Comparison of ENCODE assay signal across 25 mouse cellular contexts in the genomic region with DNA sequence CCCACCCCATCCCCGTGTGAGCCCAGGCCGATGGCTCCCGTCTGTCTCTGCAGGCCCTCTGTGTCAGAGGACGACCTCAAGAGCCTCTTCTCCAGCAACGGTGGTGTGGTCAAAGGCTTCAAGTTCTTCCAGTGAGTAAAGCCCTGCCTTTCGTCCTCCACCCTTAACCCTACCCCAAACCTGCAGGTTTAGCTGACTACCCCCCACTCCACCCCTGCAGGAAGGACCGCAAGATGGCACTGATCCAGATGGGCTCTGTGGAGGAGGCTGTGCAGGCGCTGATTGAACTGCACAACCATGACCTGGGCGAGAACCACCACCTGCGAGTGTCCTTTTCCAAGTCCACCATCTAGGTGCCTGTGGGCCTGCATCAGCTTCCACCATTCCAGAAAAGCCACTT. TPM values are rescaled to one million over a fixed set of nuclear protein-coding genes. Genes with fewer than 3 reads are reported as not detected.
DNase-seq lines count a peak whose midpoint lies in the region; ATAC-seq and TF ChIP-seq lines count a peak whose summit lies in the region.
"Had no signal": no experiment of that assay in that cellular context is flagged by ENCODE, and none has a peak within 500 bp of the region (broad histone marks: within the 10 kb centered on the region; RNA-seq: fewer than 3 reads in every experiment).

No protein-coding gene starts in this region.

- peak; percentile 45 to 64 for DNase-seq in cerebellum, postnatal 14 days
- no peak for DNase-seq in cerebellum, postnatal 36 days
- no peak for DNase-seq in hindbrain, postnatal 0 days (ENCODE audit: low spot score)
- no peak for DNase-seq in hindbrain, embryonic 14.5 days (ENCODE audit: low spot score)
- no peak for DNase-seq in midbrain, embryonic 10.5 days (ENCODE audit: low spot score)
- peak; percentile 49 for DNase-seq in MN1 (ENCODE audit: low spot score)
- no peak for DNase-seq in spleen, postnatal 36 days (ENCODE audit: low spot score in 2 of 2)
- DNase-seq: B cell, adult 2 months; cerebellum, adult 9-10 months; embryo, embryonic 11 days; gastrocnemius, postnatal 25 days; midbrain, embryonic 14.5 days; thymus, postnatal 25 days had no signal

- H3K36me3 ChIP-seq in hindbrain, postnatal 0 days (ENCODE audit: insufficient read depth, low read length): peaks cover 62% of the 10 kb centered on the region
- H3K36me3 ChIP-seq in hindbrain, embryonic 14.5 days (replicated peaks; ENCODE audit: control insufficient read depth, insufficient read depth): peaks cover 97% of the 10 kb centered on the region
- H3K36me3 ChIP-seq in midbrain, embryonic 10.5 days: peaks cover 98% of the 10 kb centered on the region
- H3K36me3 ChIP-seq in midbrain, embryonic 16.5 days (ENCODE audit: control insufficient read depth, insufficient read depth, low read length): peaks cover 59% of the 10 kb centered on the region

- WGBS in hindbrain, postnatal 0 days: 58% methylated on average over 10 of the region's 10 CpGs
- WGBS in hindbrain, embryonic 14.5 days: 72% methylated on average over 10 of the region's 10 CpGs
- 81% methylated on average over 10 of the region's 10 CpGs for WGBS in midbrain, embryonic 10.5 days
- whole genome bisulfite sequencing in midbrain, embryonic 16.5 days: 75% methylated on average over 10 of the region's 10 CpGs

- H3K9ac ChIP-seq in hindbrain, postnatal 0 days (replicated peaks; ENCODE audit: low read length): no peak overlapping the region
- no peak overlapping the region for H3K9ac ChIP-seq in hindbrain, embryonic 14.5 days
- H3K9ac ChIP-seq in midbrain, embryonic 16.5 days (ENCODE audit: low read depth, low read length): no peak overlapping the region
- H3K9ac ChIP-seq: limb, embryonic 15.5 days; liver, embryonic 15.5 days had no signal

- no peak overlapping the region for H3K4me3 ChIP-seq in hindbrain, postnatal 0 days (ENCODE audit: low read length)
- H3K4me3 ChIP-seq in hindbrain, embryonic 14.5 days (replicated peaks; ENCODE audit: low read length): no peak overlapping the region
- peak overlapping the region; percentile 14; the same call in 1 of the 2 replicates for H3K4me3 ChIP-seq in midbrain, embryonic 10.5 days
- no peak overlapping the region for H3K4me3 ChIP-seq in midbrain, embryonic 16.5 days (ENCODE audit: low read depth, low read length)
- H3K4me3 ChIP-seq: limb, embryonic 15.5 days; liver, embryonic 15.5 days had no signal

- H3K27me3 ChIP-seq in hindbrain, postnatal 0 days (ENCODE audit: insufficient read depth, low read length): no peaks in the 10 kb centered on the region
- H3K27me3 ChIP-seq in hindbrain, embryonic 14.5 days (ENCODE audit: control insufficient read depth, insufficient read depth, low read length): no peaks in the 10 kb centered on the region
- H3K27me3 ChIP-seq in midbrain, embryonic 10.5 days (ENCODE audit: low read depth, poor library complexity, severe bottlenecking): no peaks in the 10 kb centered on the region
- no peaks in the 10 kb centered on the region for H3K27me3 ChIP-seq in midbrain, embryonic 16.5 days (ENCODE audit: control insufficient read depth, insufficient read depth, low read depth, low read length)
- H3K27me3 ChIP-seq: limb, embryonic 15.5 days; liver, embryonic 15.5 days had no signal

- no peak for TF ChIP-seq CTCF in hindbrain, postnatal 0 days (IDR thresholded peaks at IDR 0.05; ENCODE audit: low read depth)

- peak overlapping the region; percentile 22; the same call in 1 of the 2 replicates for H3K27ac ChIP-seq in hindbrain, postnatal 0 days
- no peak overlapping the region for H3K27ac ChIP-seq in hindbrain, embryonic 14.5 days
- H3K27ac ChIP-seq in midbrain, embryonic 10.5 days (replicated peaks): no peak overlapping the region
- H3K27ac ChIP-seq in midbrain, embryonic 16.5 days (ENCODE audit: low read length): no peak overlapping the region
- H3K27ac ChIP-seq: liver, embryonic 15.5 days; macrophage had no signal

- H3K9me3 ChIP-seq in hindbrain, postnatal 0 days (ENCODE audit: low read length): no peaks in the 10 kb centered on the region
- no peaks in the 10 kb centered on the region for H3K9me3 ChIP-seq in hindbrain, embryonic 14.5 days (ENCODE audit: control insufficient read depth, low read length)
- no peaks in the 10 kb centered on the region for H3K9me3 ChIP-seq in midbrain, embryonic 10.5 days (replicated peaks)
- no peaks in the 10 kb centered on the region for H3K9me3 ChIP-seq in midbrain, embryonic 16.5 days (replicated peaks; ENCODE audit: control insufficient read depth, low read length, poor library complexity, severe bottlenecking)
- H3K9me3 ChIP-seq: limb, embryonic 15.5 days; liver, embryonic 15.5 days had no signal

- no peak overlapping the region for H3K4me2 ChIP-seq in hindbrain, postnatal 0 days (ENCODE audit: low read depth, low read length)
- no peak overlapping the region for H3K4me2 ChIP-seq in hindbrain, embryonic 14.5 days (replicated peaks)
- H3K4me2 ChIP-seq in midbrain, embryonic 16.5 days (ENCODE audit: low read length): no peak overlapping the region
- H3K4me2 ChIP-seq: limb, embryonic 15.5 days; liver, embryonic 15.5 days had no signal

- no peak for ATAC-seq in hindbrain, postnatal 0 days
- ATAC-seq in hindbrain, embryonic 14.5 days (ENCODE audit: low FRiP score): no peak
- ATAC-seq in midbrain, embryonic 16.5 days: no peak
- ATAC-seq: forebrain, embryonic 14.5 days; intestine, postnatal 0 days had no signal

- peaks cover 9% of the 10 kb centered on the region for H3K4me1 ChIP-seq in hindbrain, postnatal 0 days (ENCODE audit: insufficient read depth, low read length)
- H3K4me1 ChIP-seq in hindbrain, embryonic 14.5 days (replicated peaks; ENCODE audit: control insufficient read depth, insufficient read depth, low read length): peaks cover 16% of the 10 kb centered on the region
- H3K4me1 ChIP-seq in midbrain, embryonic 10.5 days: peaks cover 33% of the 10 kb centered on the region
- peaks cover 11% of the 10 kb centered on the region for H3K4me1 ChIP-seq in midbrain, embryonic 16.5 days (ENCODE audit: control insufficient read depth, insufficient read depth, low read length)

RNA-seq across cellular contexts. Expression of gene Ptbp1, which starts 8.7 kb away (rescaled TPM):
- total RNA-seq in hindbrain, postnatal 0 days (2014; rRNA removed): 166 and 173 TPM in 2 replicates
- polyA plus RNA-seq in hindbrain, postnatal 0 days (2015; fragmentation: Nextera tagmentation; extraction: Ambion mirVana): 58.9 and 65.5 TPM in 2 replicates
- polyA plus RNA-seq in hindbrain, embryonic 14.5 days (2014; fragmentation: Nextera tagmentation; extraction: Ambion mirVana): 59.5 and 62.6 TPM in 2 replicates
- polyA plus RNA-seq in midbrain, embryonic 10.5 days (2016; fragmentation: Nextera tagmentation; extraction: Ambion mirVana): 296 and 334 TPM in 2 replicates
- polyA plus RNA-seq in midbrain, embryonic 16.5 days (2015; fragmentation: Nextera tagmentation; extraction: Ambion mirVana): 58.8 and 65.1 TPM in 2 replicates

RNA-seq across cellular contexts. Expression of gene Prtn3, which starts 11.4 kb away (rescaled TPM):
- total RNA-seq in hindbrain, postnatal 0 days (2014; rRNA removed): 9.4 and 20.5 TPM in 2 replicates
- 11.6 and 11.8 TPM in 2 replicates for polyA plus RNA-seq in hindbrain, postnatal 0 days (2015; fragmentation: Nextera tagmentation; extraction: Ambion mirVana)
- 10.1 and 12.8 TPM in 2 replicates for polyA plus RNA-seq in hindbrain, embryonic 14.5 days (2014; fragmentation: Nextera tagmentation; extraction: Ambion mirVana)
- polyA plus RNA-seq in midbrain, embryonic 10.5 days (2016; fragmentation: Nextera tagmentation; extraction: Ambion mirVana): 8.0 and 13.5 TPM in 2 replicates
- 12.5 and 12.7 TPM in 2 replicates for polyA plus RNA-seq in midbrain, embryonic 16.5 days (2015; fragmentation: Nextera tagmentation; extraction: Ambion mirVana)

RNA-seq across cellular contexts. Expression of gene Plppr3, which starts 11.5 kb away (rescaled TPM):
- 487 and 541 TPM in 2 replicates for total RNA-seq in hindbrain, postnatal 0 days (2014; rRNA removed)
- 268 and 283 TPM in 2 replicates for polyA plus RNA-seq in hindbrain, postnatal 0 days (2015; fragmentation: Nextera tagmentation; extraction: Ambion mirVana)
- 288 and 294 TPM in 2 replicates for polyA plus RNA-seq in hindbrain, embryonic 14.5 days (2014; fragmentation: Nextera tagmentation; extraction: Ambion mirVana)
- polyA plus RNA-seq in midbrain, embryonic 10.5 days (2016; fragmentation: Nextera tagmentation; extraction: Ambion mirVana): 110 and 169 TPM in 2 replicates
- 471 and 472 TPM in 2 replicates for polyA plus RNA-seq in midbrain, embryonic 16.5 days (2015; fragmentation: Nextera tagmentation; extraction: Ambion mirVana)

RNA-seq across cellular contexts. Expression of gene Elane, which starts 23.1 kb away (rescaled TPM):
- not detected in 2 replicates for total RNA-seq in hindbrain, postnatal 0 days (2014; rRNA removed)
- 0.24 TPM in 1 of 2 replicates, not detected in the other for polyA plus RNA-seq in hindbrain, postnatal 0 days (2015; fragmentation: Nextera tagmentation; extraction: Ambion mirVana)
- polyA plus RNA-seq in hindbrain, embryonic 14.5 days (2014; fragmentation: Nextera tagmentation; extraction: Ambion mirVana): 0.47 TPM in 1 of 2 replicates, not detected in the other
- polyA plus RNA-seq in midbrain, embryonic 10.5 days (2016; fragmentation: Nextera tagmentation; extraction: Ambion mirVana): 0.16 and 0.46 TPM in 2 replicates
- not detected in 2 replicates for polyA plus RNA-seq in midbrain, embryonic 16.5 days (2015; fragmentation: Nextera tagmentation; extraction: Ambion mirVana)
- total RNA-seq: gastrocnemius, postnatal 25 days; layer of hippocampus, adult 18-20 months; layer of hippocampus, postnatal 25 days; left cerebral cortex, postnatal 14 days had no signal
- polyA plus RNA-seq: hindbrain, embryonic 11.5 days; intestine, postnatal 0 days; midbrain, embryonic 14.5 days had no signal

RNA-seq across cellular contexts. Expression of gene Cfd, which starts 27.7 kb away (rescaled TPM):
- not detected in 2 replicates for total RNA-seq in hindbrain, postnatal 0 days (2014; rRNA removed)
- not detected in 2 replicates for polyA plus RNA-seq in hindbrain, postnatal 0 days (2015; fragmentation: Nextera tagmentation; extraction: Ambion mirVana)
- not detected in 2 replicates for polyA plus RNA-seq in hindbrain, embryonic 14.5 days (2014; fragmentation: Nextera tagmentation; extraction: Ambion mirVana)
- polyA plus RNA-seq in midbrain, embryonic 10.5 days (2016; fragmentation: Nextera tagmentation; extraction: Ambion mirVana): not detected in 2 replicates
- 0.20 TPM in 1 of 2 replicates, not detected in the other for polyA plus RNA-seq in midbrain, embryonic 16.5 days (2015; fragmentation: Nextera tagmentation; extraction: Ambion mirVana)
- total RNA-seq: layer of hippocampus, adult 18-20 months; layer of hippocampus, postnatal 25 days; left cerebral cortex, postnatal 14 days had no signal
- polyA plus RNA-seq: forebrain, embryonic 14.5 days; heart, embryonic 16.5 days; hindbrain, embryonic 11.5 days; intestine, postnatal 0 days; limb, embryonic 15.5 days; liver, embryonic 15.5 days; lung, embryonic 16.5 days; macrophage; midbrain, embryonic 14.5 days had no signal

Comparison
In these comparisons a context has a peak if more than half of its experiments do, and no peak if none do; other contexts are left out.
1. DNase-seq: peak in cerebellum, postnatal 14 days (2 of 2) and MN1 (single experiment); none in cerebellum, postnatal 36 days (0 of 2), hindbrain, postnatal 0 days (single experiment), hindbrain, embryonic 14.5 days (single experiment), midbrain, embryonic 10.5 days (single experiment) and spleen, postnatal 36 days (0 of 2).